Mouse (Mus musculus) forelimb bud, embryonic 11.5 days (tissue): ENCODE results near the gene Itga10.
"Not testable (repeated sequence)": the region's sequence is repeated elsewhere in the genome, so short reads cannot be mapped to it uniquely, and the experiment has no call there.

Experiments used
- DNase-seq: peaks from one replicate; pipeline ENCODE4 v3.0.0-alpha.2; 2012; ENCODE audit warnings: low read depth, low spot score

The Itga10 gene

DNA sequence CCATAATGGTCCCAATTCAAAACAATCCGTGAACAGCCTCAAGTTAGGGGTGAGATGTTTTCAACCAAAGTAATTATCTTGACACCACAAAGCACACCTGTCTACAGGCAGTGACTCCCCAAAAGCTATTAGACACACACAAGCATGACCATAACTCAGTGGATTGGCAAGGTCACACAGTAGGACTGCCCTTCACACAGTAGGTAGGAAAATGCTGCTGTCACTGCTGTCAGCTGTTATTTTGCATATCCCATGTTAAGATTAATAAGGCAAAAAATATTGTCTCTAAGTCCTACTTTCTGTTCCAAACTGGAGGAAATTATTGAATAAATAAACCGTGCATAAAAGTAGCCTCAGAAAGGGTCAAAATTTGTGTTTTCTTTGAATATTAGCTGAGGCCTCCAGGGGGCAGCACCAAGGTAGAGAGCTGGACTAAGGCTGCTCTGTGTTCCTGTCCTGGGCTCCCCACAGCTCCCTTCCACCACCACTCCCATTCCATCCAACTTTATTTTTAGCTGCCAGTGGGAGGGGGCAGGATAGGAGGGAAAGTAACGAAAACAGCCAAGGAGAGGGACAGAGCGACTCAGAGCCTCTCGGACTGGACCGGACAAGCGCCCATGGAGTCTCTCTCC lies at the start of gene Itga10:
TSS of gene Itga10 (plus strand) at position 567 of the 632 bp plus-strand sequence.
- no peak for DNase-seq

DNA sequence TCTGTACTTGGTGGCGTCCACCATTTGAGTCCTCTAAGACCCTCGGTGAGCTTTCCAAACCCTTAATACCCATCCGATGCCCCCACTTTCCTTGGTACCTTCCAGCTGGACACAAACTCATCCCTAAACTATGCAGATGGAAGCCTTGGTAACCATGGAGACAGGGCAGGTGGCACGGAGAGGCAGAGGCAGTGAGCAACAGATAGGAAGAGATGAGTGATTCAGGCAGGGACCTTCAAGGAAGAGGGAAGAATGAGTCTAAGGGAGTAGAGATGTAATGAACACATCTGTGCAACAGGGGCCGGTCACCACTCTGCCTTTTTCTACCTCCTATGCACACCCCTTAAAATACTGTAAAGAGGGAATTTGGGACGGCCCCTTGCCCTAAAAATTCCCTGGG lies 49.7 kb upstream of the Itga10 start:
- no peak for DNase-seq

DNA sequence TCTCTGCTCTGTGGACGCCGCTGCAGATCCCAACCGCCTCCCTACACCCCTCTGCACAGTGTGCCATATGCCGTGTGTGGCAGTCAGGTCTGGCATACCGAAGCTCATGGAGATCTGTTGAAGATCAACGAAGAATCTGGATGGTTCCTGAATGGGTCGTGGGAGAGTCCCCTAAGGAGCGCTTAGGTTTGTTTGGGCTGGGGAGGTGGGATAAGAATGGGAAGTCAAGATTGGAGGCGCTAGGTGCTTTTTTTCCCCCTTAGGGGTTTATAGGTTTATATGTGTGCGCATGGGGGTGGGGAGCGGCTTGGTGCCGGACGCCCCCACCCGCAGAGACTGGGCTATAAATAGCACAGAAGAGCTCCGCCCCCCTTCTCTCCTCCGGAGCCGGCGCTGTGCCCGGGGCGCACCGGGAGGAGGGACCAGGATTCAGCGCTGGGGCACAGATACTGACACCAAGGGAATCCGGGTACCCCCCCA lies 49.1 kb upstream of the Itga10 start, which contains the start of gene Ankrd34a:
TSS of gene Ankrd34a (plus strand) at position 409 of the 480 bp plus-strand sequence.
- no peak for DNase-seq

DNA sequence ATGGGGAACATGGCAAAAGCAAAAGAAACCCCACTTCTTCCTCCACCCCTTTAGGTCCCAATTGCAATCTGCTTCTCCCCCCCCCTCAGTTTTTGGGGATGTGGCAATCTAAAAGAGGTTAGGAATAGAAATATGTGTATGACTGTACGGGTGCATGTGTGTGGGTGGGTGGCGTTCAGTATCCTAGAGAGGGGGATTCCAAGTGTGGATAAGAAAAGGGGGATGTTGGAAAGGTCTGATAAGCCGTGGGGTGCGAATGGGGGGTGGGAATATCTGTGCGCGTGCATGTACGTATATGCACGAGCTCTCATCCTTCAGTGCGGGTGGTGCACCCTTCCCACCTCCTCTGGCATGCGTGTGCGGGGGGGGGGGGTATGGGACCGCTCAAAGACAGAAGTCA lies 48.5 kb upstream of the Itga10 start:
- DNase-seq, result no peak

DNA sequence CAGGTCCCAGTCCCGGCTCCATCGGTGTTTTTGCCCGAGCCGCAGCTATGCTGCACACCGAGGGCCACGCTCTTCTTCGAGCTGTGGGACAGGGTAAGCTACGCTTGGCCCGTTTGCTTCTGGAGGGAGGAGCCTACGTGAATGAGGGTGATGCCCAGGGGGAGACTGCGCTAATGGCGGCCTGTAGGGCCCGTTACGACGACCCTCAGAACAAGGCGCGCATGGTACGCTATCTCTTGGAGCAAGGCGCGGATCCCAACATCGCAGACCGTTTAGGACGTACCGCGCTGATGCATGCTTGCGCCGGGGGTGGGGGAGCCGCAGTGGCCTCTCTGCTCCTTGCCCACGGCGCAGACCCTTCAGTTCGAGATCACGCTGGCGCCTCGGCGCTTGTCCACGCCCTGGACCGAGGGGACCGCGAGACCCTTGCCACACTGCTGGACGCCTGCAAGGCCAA lies 47.9 kb upstream of the Itga10 start:
- no peak for DNase-seq

DNA sequence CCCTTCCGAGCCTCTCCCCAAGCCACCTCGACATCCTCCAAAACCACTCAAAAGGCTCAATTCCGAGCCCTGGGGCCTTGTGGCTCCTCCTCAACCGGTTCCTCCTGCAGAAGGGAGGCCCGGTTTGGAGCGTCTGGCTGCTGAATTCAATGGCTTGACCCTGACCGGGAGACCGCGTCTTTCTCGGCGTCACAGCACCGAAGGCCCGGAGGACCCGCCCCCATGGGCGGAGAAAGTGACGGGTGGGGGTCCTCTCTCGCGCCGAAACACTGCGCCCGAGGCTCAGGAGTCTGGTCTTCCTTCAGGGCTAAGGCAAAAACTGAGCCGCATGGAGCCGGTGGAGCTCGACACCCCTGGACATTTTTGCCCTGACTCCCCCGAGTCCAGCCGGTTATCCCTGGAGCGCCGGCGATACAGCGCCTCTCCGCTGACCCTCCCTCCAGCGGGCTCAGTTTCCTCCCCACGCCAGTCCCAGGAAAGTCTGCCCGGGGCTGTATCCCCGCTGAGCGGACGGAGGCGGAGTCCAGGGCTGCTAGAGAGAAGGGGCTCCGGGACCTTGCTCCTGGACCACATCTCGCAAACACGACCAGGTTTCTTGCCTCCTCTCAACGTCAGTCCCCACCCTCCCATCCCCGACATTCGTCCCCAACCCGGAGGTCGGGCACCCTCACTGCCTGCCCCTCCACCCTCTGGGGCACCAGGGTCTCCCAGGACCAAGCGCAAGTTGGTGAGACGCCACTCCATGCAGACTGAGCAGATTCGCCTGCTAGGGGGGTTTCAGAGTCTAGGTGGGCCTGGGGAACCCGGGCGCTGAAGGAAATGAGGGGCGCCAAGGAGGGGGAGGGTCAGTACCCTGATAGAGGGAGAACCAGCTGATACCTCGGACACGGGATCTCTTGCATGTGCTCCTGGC lies 47.0 kb upstream of the Itga10 start:
- DNase-seq, result peak; percentile 61

DNA sequence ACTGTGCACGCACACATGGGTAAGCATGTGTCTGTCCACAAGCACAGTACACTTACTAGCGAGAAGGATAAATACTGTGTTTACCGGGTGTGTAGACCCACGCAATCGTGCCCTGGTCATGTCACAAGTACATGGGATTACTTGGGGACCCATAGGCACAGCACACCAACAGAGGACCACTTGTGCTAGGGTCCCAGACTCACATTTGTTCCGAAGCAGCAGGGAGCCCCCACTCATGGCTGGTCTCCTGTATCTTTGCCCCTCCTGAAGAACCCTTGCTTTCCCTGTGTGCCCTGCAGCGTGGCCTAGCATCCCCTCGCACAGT lies 46.4 kb upstream of the Itga10 start:
- no peak for DNase-seq

DNA sequence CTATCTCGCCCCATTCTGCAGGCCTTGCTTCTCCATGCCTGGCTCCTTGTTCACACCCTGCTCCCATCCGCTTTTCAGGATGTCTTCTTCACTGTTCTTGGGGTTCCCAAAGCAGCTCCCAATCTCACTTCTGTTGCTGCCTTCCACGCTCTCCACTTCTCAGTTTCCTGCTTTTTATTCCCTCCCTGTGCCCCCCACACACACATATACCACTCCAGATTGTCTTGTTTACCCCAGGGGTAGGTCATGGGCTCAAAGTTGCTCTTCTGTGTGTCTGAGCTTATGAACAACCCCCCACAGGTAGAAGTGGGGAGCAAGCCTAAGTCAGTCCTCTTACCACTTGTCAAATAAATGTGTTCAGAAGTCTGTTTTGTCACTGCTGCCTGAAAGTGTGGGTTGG lies 46.0 kb upstream of the Itga10 start:
- DNase-seq, result no peak

DNA sequence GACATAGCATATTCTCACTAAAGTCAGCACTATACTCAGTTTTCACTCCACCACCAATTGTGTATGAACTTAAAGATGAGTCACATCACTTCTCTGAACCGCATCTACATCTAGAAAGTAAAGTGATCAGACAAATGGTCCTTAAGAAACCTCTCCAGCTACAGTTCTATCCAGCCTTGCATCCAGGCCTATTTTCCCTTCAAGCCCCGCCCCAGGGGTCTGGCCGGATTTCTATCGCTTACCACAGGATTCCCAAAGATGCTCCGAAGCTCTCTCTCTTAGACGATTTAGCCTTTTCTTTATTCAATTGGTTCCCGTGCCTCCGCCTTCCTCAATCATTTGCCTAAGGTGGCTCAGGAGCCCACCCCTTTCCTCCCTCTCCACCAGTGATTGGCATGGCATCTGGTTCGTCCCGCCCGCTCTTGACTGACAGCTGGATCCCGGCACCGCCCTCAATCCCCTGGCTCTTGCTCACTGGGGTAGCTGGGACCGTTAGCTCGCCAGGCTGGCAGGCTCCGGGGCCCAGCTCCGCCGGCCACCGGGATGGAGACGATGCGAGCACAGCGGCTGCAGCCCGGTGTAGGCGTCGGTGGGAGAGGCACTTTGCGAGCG lies 44.6 kb upstream of the Itga10 start, which contains the start of gene Lix1l:
TSS of gene Lix1l (plus strand) at position 511 of the 612 bp plus-strand sequence.
- peak; percentile 94 for DNase-seq

DNA sequence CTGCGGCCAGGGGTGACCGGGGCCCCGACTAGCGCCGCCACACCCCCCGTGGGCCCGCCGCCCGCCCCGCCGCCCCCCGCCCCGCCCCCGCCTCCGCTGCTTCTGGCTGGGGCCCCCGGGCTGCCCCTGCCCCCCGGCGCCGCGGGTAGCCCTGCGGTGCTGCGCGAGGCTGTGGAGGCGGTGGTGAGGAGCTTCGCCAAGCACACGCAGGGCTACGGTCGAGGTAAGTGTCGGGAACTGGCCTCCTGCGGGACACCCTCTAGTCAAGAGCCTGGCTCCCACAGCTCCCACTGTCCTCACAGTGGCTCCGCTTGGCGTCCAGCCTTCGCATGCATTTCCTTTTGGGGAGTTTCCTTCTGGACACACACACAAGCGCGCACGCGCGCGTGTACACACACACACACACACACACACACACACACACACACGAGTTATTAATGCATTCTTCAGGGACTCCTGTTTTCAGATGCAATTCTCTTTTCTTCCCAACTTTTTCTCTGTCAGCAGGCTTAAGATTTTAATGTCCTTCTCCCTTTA lies 44.1 kb upstream of the Itga10 start:
- peak; percentile 46 for DNase-seq

DNA sequence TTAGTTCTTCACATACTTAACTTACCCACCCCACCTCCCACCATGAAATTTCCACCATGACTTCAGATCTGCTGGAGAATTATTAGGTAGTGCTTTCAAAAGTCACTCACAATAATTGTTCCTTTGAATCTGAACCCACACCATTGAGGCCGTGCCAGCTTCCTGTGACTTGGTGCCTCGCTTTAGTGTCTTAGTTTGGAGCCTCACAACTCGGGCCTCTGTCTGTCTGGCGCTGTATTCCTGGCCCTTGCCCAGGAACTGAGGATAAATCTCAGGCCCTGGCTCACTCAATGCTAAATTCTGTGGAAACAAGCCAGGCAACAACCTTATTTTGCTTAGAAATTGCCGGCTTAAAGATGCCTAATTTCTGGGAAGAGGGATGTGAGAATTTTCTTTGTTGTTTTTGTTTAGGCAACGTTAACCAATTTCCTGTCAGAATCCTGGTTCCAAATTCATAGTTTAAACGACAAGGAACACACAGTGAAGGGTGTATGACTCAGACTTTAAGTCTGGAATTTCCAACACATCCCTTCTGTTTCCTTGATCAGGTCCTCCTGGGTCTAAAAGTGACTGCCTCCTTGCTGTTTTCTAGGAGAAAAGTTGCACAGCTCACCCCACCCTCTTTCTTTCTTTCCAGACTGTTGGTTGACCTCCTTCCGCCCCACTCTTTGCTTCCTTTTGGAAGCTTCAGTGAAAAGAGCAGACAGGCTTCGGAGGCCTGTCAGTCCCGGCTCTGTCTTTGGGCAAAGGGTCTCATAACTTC lies 43.3 kb upstream of the Itga10 start:
- DNase-seq, result no peak

DNA sequence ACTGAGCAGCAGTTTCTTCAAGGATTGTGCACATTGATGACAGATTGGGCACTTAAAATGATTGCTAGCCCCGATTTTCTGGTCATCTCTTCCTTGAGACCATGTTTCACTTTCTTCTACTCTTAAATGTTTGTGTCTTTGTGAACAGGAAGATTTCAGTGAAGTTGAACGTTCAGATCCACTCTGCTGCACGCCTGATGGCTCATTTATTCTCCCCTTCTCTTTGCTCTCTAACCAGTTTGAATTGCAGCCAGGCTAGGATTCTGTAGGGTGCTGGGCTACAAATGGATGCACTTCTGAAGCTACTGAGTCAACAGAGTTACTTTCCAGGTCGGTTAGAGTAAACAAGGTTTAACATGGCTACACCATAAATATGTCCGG lies 42.7 kb upstream of the Itga10 start:
- DNase-seq, result no peak

DNA sequence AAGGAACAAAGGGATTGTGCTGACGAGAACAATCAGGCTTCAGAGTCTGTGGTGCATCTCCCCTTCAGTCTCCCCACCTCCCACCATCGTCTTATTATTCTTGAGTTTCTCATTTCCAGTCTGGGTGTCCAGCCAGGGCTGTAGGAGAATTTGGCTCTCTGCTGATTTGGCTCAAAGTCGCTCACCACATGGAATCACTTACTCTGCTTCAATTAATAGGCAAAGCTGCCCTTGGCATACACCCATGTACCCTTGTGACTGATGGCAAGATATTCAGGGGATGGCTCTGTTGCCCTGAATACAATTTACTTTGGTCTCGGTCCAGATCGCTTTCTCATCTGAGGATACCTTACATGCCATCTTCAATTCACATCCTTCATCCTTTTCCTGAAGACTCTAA lies 42.1 kb upstream of the Itga10 start:
- DNase-seq, result no peak

DNA sequence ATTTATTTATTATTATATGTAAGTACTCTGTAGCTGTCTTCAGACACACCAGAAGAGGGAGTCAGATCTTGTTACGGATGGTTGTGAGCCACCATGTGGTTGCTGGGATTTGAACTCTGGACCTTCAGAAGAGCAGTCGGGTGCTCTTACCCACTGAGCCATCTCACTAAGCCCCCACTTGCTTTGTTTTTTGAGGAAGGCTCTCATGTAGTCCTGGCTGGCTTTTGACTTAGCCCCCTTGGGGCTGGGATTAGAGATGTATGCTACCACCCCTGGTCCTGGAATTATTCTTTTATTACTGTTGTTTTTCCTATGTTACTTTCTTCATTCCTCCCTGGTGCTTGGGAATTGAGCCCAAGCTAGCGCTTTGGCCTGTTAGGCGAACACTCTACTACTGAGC lies 39.4 kb upstream of the Itga10 start:
- DNase-seq, result not testable (repeated sequence)

DNA sequence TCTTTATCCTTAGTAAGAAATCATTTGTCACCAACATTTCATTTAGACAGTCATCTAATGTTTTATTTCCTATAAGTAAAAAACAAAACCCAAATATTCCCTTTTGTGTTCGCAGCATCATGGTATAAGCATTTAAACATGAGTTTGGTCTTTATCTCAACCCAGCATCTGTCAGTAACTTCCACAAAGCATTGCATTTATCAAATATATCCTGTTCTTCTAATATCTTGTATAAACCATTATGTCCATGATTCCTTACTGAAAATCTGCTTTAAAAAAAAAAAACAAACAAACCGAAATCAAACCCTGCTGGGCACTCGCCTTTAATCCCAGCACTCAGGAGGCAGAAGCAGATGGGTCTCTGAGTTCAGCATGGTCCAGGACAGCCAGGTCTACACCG lies 38.8 kb upstream of the Itga10 start:
- no peak for DNase-seq

DNA sequence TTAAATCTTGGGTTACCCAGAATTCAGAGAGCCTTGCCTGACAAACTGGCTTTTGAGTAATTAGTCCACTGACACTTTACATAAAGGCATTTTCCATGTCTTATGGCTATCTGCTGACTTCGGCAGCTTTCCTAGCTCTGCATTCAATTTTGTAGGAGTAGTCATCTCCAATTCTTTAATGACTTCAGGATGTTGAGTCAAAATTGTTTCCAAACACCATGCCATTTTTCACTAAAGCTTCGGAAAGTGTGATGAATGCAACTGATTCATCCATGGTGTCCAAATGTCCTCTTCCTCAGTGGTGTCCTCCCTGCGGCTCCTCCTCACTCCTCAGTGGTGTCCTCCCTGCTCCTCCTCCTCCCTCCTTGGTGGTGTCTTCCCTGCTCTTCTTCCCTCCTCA lies 27.4 kb upstream of the Itga10 start:
- DNase-seq, result no peak

DNA sequence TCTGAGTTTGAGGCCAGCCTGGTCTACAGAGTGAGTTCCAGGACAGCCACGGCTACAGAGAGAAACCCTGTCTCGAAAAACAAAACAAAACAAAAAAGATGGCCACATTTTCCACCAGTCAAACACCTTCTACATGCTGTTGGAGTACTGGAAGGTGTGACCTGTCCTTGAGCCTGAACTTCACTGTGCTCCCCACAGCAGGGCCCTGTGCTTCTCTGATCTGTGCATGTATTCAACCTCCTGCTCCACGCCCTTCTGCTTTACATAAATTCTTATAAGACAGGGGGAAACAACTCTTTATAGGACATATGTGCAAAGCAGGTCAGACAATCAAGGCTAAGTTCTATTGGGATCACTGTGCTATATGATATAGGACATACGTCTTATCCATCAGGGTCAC lies 22.2 kb upstream of the Itga10 start:
- no peak for DNase-seq

DNA sequence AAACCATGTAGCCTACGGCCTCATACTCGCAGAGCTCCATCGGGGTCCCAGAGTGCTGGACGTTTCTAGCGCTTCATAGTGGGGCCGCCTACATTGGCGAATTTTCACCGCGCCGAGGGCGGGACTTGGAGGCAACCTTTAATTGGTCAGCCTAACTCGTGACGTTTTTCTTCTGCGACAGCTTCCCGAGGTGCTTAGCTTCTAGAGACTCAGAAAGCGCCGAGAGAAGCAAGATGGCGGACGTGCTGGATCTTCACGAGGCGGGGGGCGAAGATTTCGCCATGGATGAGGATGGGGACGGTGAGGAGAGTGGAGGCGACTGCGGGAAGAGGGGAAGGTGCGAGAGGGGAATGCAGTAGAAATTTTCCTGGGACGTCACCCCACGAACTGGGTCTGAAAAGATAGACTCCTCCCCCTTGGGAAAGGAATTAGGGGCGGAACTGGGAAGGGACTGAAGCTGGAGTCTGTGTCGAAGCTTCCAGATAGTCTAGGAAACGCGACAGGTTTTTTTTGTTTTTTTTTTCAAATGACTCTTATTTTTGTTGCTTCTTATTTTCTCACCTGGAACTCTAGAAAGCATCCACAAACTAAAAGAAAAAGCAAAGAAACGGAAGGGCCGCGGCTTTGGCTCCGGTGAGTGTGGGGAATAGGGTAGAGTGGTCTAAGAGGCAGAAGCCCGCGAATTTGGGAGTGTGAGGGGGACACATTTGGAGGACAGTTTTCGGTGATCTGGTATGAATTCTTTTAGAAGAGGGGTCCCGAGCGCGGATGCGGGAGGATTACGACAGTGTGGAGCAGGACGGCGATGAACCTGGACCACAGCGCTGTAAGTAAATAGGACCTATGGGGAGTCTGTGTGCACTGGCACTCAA lies 15.4 kb upstream of the Itga10 start, which contains the start of gene Rbm8a:
TSS of gene Rbm8a (plus strand) at position 205 of the 872 bp plus-strand sequence.
- DNase-seq, result peak; percentile 99

DNA sequence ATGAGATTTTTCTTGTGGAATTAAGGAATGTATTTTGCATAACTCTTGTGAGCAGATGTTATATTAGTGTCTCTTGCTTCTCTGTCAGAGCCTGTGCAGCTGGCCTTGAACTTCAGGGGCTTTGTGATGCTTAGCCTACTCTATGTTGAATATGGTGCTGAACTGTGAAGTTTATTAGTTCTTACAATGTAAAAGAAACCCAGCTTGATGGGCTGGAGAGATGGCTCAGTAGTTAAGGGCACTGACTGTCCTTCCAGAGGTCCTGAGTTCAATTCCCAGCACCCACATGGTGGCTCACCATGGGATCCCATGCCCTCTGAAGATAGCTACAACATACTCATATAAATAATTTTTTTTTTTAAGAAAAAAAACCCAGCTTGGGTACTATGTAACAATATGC lies 13.3 kb upstream of the Itga10 start:
- DNase-seq, result no peak

DNA sequence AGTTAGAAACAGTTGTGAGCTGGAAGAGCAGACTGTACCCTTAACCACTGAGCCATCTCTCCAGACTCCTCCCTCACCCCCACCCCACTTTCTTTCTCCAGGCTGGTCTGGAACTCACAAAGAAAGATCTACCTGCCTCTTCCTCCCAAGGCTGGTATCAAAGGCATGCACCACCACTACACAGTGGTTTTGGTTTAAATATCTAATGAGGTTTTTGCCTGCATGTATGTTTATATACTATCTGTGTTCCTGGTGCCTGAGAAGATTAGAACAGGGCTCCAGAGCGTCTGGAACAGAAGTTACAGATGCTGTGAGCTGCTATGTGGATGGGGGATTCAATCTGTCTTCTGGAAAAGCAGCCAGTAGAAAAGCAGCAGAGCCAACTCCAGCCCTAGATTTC lies 11.4 kb upstream of the Itga10 start:
- DNase-seq, result no peak
